Mouse (Mus musculus): ENCODE data around the gene Gsg1l. TPM values are rescaled to one million over a fixed set of nuclear protein-coding genes. Genes with fewer than 3 reads are reported as not detected.

The Gsg1l gene
- polyA plus RNA-seq, 1 experiment from 2014 or later, result 6.5 TPM

GRCm38 (mm10) chr7:125969076-125969475 is 113.1 kb downstream of the Gsg1l start:
- H3K27me3 ChIP-seq, result no peaks in the 10 kb centered on the region
- no peak overlapping the region for H3K9ac ChIP-seq
- no peak overlapping the region for H3K4me2 ChIP-seq (replicated peaks)
- no peak overlapping the region for H3K27ac ChIP-seq
- ATAC-seq (ENCODE audit: low FRiP score), result no peak
- H3K9me3 ChIP-seq (replicated peaks), result no peaks in the 10 kb centered on the region
- H3K4me1 ChIP-seq, result peaks cover 30% of the 10 kb centered on the region
- H3K36me3 ChIP-seq, result no peaks in the 10 kb centered on the region
- 82% methylated on average over 3 of the region's 3 CpGs for WGBS
- no peak overlapping the region for H3K4me3 ChIP-seq

DNA sequence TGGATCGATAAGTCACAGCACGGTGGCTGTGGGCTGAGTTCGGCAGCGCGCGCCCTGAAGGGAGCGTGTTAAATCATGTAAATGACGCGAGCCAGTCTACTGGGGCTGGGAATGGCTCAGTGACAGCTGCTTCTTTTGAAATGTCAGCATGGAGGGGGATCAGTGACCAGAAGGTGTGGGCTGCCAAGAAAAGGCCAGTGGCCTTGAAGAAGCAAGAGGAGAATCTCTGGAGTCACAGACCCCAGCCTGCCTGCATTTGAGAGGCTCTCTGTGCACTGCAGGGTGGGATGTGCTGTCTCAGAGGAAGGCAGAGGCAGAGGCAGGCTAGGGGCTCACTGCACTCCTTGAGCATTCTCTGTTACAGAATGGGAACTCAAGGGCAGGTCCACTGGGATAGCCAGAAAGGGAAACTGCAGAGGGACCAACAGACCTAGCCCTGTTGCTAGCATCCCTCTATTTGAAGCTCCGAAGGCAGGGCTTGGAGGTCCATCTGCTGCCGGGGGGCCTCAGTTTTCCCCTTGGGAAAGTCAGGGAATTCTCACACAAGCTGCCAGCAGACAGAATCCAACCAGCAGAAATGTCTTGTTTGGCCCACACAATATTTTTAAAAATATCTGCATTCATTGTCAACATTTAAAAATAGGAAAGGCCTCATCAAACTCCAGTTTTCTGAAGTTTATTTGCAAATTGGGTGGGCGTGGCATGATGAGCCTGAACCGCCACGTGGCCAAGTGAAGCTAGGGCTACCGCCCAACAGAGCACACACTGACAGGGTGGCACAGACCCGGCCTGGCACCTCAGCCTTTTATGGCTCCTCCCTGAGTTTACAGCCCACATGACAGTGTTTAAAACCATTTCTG is 115.6 kb downstream of the Gsg1l start:
- no peak overlapping the region for H3K4me3 ChIP-seq
- peak; percentile 58 for ATAC-seq (ENCODE audit: low FRiP score)
- H3K9ac ChIP-seq, result no peak overlapping the region
- H3K4me1 ChIP-seq, result peaks cover 26% of the 10 kb centered on the region
- H3K4me2 ChIP-seq (replicated peaks), result no peak overlapping the region
- H3K27ac ChIP-seq, result peak overlapping the region; percentile 45
- H3K36me3 ChIP-seq, result no peaks in the 10 kb centered on the region
- no peaks in the 10 kb centered on the region for H3K27me3 ChIP-seq
- WGBS, result 45% methylated on average over 16 of the region's 16 CpGs
- H3K9me3 ChIP-seq (replicated peaks), result no peaks in the 10 kb centered on the region

- Histone ChIP-seq H3K27me3 (0 out of 2 replicates have a peak, but pooled peaks cover 5% of the 10 kb centered on the region), H3K4me3 (no peak overlapping the region), H3K4me2 (replicated peaks) (no peak overlapping the region), H3K4me1 (peaks cover 26% of the 10 kb centered on the region), H3K9ac (no peak overlapping the region), H3K36me3 (no peaks in the 10 kb centered on the region), H3K9me3 (replicated peaks) (no peaks in the 10 kb centered on the region), H3K27ac (no peak overlapping the region)
- WGBS, result 64% methylated on average over 8 of the region's 8 CpGs
- ATAC-seq (ENCODE audit: low FRiP score), result no peak
Observed at GRCm38 (mm10) chr7:125964087-125964607, 118.1 kb downstream of the Gsg1l start.

- ATAC-seq (ENCODE audit: low FRiP score), result no peak
- H3K4me2 ChIP-seq (replicated peaks), result no peak overlapping the region
- WGBS, result 57% methylated on average over 17 of the region's 18 CpGs
Observed at GRCm38 (mm10) chr7:125959294-125960048, 122.7 kb downstream of the Gsg1l start.

DNA sequence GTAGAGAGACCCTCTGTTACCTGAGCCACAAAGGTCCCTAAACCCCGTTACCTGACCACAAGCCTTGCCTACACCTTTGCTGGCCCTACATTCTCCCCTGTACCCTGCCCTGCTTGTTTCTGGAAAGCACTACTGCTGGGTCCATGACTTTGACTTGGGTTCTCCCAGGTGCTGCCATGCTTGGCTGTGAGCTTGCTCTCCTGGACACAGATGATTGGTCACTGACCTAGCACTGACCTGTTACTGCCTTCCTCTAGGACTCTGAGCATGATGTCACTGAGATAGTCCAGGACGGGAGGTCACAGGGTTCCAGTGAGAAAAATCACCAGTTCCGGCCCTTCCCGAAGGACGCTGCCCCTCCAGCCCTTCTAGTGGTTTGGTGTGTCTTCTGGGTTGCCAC is 123.4 kb downstream of the Gsg1l start:
- Histone ChIP-seq H3K9me3 (replicated peaks) (no peaks in the 10 kb centered on the region), H3K27ac (no peak overlapping the region), H3K9ac (no peak overlapping the region), H3K4me1 (peaks cover 12% of the 10 kb centered on the region), H3K36me3 (no peaks in the 10 kb centered on the region), H3K27me3 (0 out of 2 replicates have a peak, but pooled peaks cover 5% of the 10 kb centered on the region), H3K4me3 (no peak overlapping the region), H3K4me2 (replicated peaks) (no peak overlapping the region)
- 91% methylated on average over 5 of the region's 5 CpGs for WGBS
- no peak for ATAC-seq (ENCODE audit: low FRiP score)

More at GRCm38 (mm10) chr7:125959294-125960048, 122.7 kb downstream of the Gsg1l start:
- Histone ChIP-seq H3K9me3 (replicated peaks) (no peaks in the 10 kb centered on the region), H3K9ac (no peak overlapping the region), H3K27me3 (0 out of 2 replicates have a peak, but pooled peaks cover 5% of the 10 kb centered on the region), H3K27ac (no peak overlapping the region), H3K36me3 (no peaks in the 10 kb centered on the region), H3K4me1 (peaks cover 6% of the 10 kb centered on the region; the same call in 1 of the 2 replicates), H3K4me3 (no peak overlapping the region)

DNA sequence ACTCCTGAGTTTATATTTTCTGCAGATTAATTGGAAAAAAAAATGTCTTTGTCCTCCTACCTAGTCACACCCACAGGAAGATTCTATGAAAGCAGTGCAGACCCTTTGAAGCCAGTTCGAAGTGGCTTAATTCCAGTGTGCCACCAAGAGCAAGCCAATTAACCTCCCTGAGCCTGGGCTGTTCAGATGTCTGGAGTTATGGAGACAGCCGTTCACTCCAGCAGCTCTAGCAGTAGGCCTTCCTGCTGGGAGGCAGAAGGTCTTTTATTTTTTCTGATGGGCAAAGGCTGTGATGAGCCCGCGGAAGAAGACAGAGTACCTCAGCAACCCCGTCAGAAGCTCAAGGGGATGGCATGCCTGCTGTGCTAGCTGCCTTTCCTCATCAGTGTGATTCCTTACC is 127.2 kb downstream of the Gsg1l start:
- Histone ChIP-seq H3K9me3 (replicated peaks) (no peaks in the 10 kb centered on the region), H3K9ac (no peak overlapping the region), H3K4me1 (peaks cover 16% of the 10 kb centered on the region), H3K27me3 (0 out of 2 replicates have a peak, but pooled peaks cover 5% of the 10 kb centered on the region), H3K4me3 (no peak overlapping the region), H3K36me3 (no peaks in the 10 kb centered on the region), H3K27ac (no peak overlapping the region), H3K4me2 (replicated peaks) (no peak overlapping the region)
- WGBS, result 55% methylated on average over 5 of the region's 5 CpGs
- ATAC-seq (ENCODE audit: low FRiP score), result no peak

DNA sequence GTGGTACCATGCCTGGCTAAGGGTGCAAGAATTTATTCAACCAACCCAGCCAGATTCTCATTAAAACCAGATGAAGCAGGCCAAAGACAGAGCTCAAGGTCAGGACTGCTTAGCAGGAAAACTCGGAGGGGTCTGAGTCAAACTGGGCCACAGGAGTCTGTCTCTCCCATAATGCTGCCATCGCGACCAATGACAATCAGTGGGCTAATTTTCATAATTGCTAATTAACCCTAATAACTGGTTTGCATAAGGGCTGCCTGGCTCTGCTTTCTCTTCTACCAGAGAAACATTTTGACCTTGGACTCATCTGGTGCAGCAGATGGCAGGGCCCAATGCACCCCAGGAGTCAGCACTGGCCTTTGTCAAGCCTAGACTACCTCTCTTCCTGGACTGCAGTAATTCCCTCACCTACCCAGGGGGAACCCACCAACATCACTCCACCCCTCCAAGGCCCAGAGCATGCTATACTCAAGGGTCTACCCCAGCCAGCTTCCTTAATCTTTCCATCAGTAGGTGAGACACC is 127.8 kb downstream of the Gsg1l start:
- 0 out of 2 replicates have a peak, but pooled peaks have one; percentile 35 for ATAC-seq (ENCODE audit: low FRiP score)
- Histone ChIP-seq H3K4me3 (no peak overlapping the region), H3K4me1 (peaks cover 16% of the 10 kb centered on the region), H3K27ac (no peak overlapping the region), H3K9me3 (replicated peaks) (no peaks in the 10 kb centered on the region), H3K4me2 (replicated peaks) (no peak overlapping the region), H3K27me3 (no peaks in the 10 kb centered on the region), H3K9ac (no peak overlapping the region), H3K36me3 (no peaks in the 10 kb centered on the region)
- 55% methylated on average over 3 of the region's 3 CpGs for WGBS

- H3K4me1 ChIP-seq, result peaks cover 16% of the 10 kb centered on the region
- no peaks in the 10 kb centered on the region for H3K27me3 ChIP-seq
- ATAC-seq (ENCODE audit: low FRiP score), result no peak
- H3K4me2 ChIP-seq (replicated peaks), result no peak overlapping the region
- no peaks in the 10 kb centered on the region for H3K9me3 ChIP-seq (replicated peaks)
- H3K36me3 ChIP-seq, result no peaks in the 10 kb centered on the region
- no peak overlapping the region for H3K9ac ChIP-seq
- no peak overlapping the region for H3K4me3 ChIP-seq
- no peak overlapping the region for H3K27ac ChIP-seq
- WGBS, result 71% methylated on average over 6 of the region's 6 CpGs
Observed at GRCm38 (mm10) chr7:125953844-125954243, 128.4 kb downstream of the Gsg1l start.

DNA sequence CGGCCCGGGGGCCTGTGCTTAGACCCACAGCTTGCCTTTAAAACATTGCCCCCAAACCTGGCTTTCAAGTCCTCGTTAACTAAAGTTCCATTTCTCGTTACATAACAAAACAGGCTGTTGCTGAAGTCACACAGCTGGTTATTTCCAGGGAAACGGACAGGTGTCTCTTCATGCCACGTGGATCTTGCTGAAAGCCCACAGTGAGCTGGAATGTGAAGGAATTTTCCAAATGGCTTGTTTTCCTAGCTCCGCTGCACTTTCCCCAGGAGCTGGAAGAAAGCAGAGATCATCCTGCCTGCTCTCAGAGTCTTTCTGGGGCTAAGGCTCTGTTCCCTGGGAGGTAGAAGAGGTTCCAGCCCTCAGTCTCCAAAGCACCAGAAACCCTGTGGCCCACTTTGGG is 130.3 kb downstream of the Gsg1l start:
- WGBS, result 72% methylated on average over 7 of the region's 7 CpGs
- Histone ChIP-seq H3K9me3 (replicated peaks) (no peaks in the 10 kb centered on the region), H3K4me2 (replicated peaks) (no peak overlapping the region), H3K9ac (no peak overlapping the region), H3K27ac (no peak overlapping the region), H3K27me3 (no peaks in the 10 kb centered on the region), H3K36me3 (no peaks in the 10 kb centered on the region), H3K4me3 (no peak overlapping the region), H3K4me1 (peaks cover 16% of the 10 kb centered on the region)
- no peak for ATAC-seq (ENCODE audit: low FRiP score)

- no peak overlapping the region for H3K4me2 ChIP-seq (replicated peaks)
- no peak overlapping the region for H3K27ac ChIP-seq
- peaks cover 5% of the 10 kb centered on the region for H3K4me1 ChIP-seq
- H3K4me3 ChIP-seq, result no peak overlapping the region
- ATAC-seq (ENCODE audit: low FRiP score), result no peak
- no peaks in the 10 kb centered on the region for H3K27me3 ChIP-seq
- 88% methylated on average over 4 of the region's 4 CpGs for WGBS
- H3K36me3 ChIP-seq, result no peaks in the 10 kb centered on the region
- no peak overlapping the region for H3K9ac ChIP-seq
- H3K9me3 ChIP-seq (replicated peaks), result no peaks in the 10 kb centered on the region
Observed at GRCm38 (mm10) chr7:125948973-125949372, 133.2 kb downstream of the Gsg1l start.

GRCm38 (mm10) chr7:125945915-125946314 is 136.3 kb downstream of the Gsg1l start:
- Histone ChIP-seq H3K9me3 (replicated peaks) (no peaks in the 10 kb centered on the region), H3K4me3 (no peak overlapping the region), H3K4me1 (no peaks in the 10 kb centered on the region), H3K36me3 (no peaks in the 10 kb centered on the region), H3K27ac (no peak overlapping the region), H3K4me2 (replicated peaks) (no peak overlapping the region), H3K27me3 (no peaks in the 10 kb centered on the region), H3K9ac (no peak overlapping the region)
- WGBS, result 63% methylated on average over 8 of the region's 8 CpGs
- no peak for ATAC-seq (ENCODE audit: low FRiP score)

DNA sequence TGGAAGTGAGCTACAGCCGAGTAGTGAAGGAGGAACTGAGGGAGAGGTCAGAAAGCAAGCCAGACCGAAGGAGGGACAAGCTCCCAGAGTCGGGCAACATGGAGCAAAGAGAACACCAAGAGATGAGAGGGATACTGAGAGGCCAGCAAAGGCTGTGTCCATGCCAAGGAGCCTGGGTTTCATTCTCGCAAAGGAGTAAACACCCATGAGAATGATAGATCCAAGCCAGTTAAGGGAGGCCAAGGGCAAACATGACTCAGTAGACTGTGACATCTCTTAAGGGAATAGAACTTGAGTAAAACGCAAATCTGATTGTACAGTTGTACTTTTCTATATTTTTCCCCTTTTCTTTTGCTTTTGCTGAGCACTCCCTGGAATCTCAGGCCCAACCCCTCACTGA is 137.6 kb downstream of the Gsg1l start:
- no peak overlapping the region for H3K4me3 ChIP-seq
- H3K9me3 ChIP-seq (replicated peaks), result no peaks in the 10 kb centered on the region
- no peaks in the 10 kb centered on the region for H3K36me3 ChIP-seq
- H3K4me2 ChIP-seq (replicated peaks), result no peak overlapping the region
- 90% methylated on average over 5 of the region's 5 CpGs for WGBS
- ATAC-seq (ENCODE audit: low FRiP score), result no peak
- H3K4me1 ChIP-seq, result no peaks in the 10 kb centered on the region
- H3K9ac ChIP-seq, result no peak overlapping the region
- H3K27me3 ChIP-seq, result no peaks in the 10 kb centered on the region
- no peak overlapping the region for H3K27ac ChIP-seq

All from hindbrain, embryonic 12.5 days (tissue).